Mouse (Mus musculus): ENCODE measurements around the gene Aqp3. TPM values are rescaled to one million over a fixed set of nuclear protein-coding genes. Genes with fewer than 3 reads are reported as not detected.
A peak's percentile ranks its signal among the peaks of the same experiment; 100 is the strongest.

Aqp3 gene
- polyA plus RNA-seq, 1 experiment from 2014 or later, result 15.7 TPM

DNA sequence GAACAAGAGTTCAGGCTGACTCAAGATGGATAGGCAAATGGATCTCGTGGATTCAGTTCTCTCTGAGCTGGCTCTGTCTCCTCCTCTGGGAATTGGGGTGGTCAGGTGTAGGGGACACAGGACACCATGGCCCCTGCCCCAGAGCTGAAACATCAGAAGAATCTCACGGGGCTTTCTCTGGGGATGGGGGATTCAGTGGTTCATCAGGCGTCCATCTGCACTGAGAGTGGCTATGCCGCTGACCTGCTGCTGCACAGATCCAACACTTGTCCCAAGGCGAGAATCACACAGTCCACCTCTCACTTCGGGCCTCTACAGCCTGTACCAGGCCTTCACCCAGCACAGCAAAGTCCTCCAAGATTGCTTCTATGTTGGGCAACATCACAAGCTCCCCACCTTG, 17.1 kb upstream of the Aqp3 start:
- H3K4me2 ChIP-seq, result no peak overlapping the region
- no peaks in the 10 kb centered on the region for H3K4me1 ChIP-seq (replicated peaks; ENCODE audit: control insufficient read depth, insufficient read depth, low read length)
- no peak for ATAC-seq (replicated peaks; ENCODE audit: low FRiP score)
- H3K27ac ChIP-seq (ENCODE audit: low read depth, low read length), result no peak overlapping the region
- no peak for DNase-seq (ENCODE audit: low spot score)
- no peaks in the 10 kb centered on the region for H3K9me3 ChIP-seq (ENCODE audit: control insufficient read depth, low read length)
- no peak overlapping the region for H3K9ac ChIP-seq (ENCODE audit: low read depth, low read length)
- H3K4me3 ChIP-seq (ENCODE audit: low read depth, low read length), result no peak overlapping the region
- 89% methylated on average over 6 of the region's 6 CpGs for WGBS
- H3K27me3 ChIP-seq (replicated peaks; ENCODE audit: control insufficient read depth, insufficient read depth, low read length), result no peaks in the 10 kb centered on the region
- H3K36me3 ChIP-seq (ENCODE audit: control insufficient read depth, insufficient read depth, low read length), result peaks cover 41% of the 10 kb centered on the region

DNA sequence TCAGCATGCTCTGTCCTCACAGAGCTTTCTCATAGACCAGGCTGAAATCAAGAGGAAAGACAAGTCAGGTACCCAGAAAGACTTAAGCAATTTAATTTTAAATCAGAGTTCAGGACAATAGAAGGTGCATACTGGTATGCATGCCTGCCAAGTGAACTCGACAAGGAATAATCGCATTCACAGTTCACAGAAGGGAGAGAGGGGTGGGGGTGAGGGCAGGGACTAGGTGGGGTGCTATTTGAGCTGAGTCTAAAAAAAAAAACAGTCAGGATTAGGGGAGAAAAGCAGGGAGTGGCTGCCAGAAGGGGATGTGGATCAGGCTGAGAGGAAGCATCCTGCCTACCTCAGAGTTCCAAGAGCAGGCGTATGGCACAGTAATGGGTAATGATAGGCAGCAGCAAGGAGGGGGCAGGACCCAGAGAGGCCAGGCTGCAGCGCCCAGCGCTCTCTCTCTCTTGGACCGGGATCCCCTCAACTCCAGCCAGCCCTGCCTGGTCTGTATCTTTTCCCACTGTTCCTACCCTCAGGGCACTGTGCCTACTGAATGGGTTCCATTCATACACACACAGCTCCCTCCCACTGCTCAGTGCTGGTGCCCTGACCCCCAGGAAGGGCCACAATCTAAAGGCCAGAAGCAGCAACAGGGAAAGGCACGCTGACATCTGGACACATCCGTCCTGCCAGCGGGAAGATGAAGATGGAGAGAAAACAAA, 16.5 kb upstream of the Aqp3 start:
- Histone ChIP-seq H3K4me3 (ENCODE audit: low read depth, low read length) (no peak overlapping the region), H3K4me2 (no peak overlapping the region), H3K9ac (ENCODE audit: low read depth, low read length) (no peak overlapping the region), H3K36me3 (ENCODE audit: control insufficient read depth, insufficient read depth, low read length) (peaks cover 36% of the 10 kb centered on the region), H3K9me3 (ENCODE audit: control insufficient read depth, low read length) (no peaks in the 10 kb centered on the region), H3K4me1 (replicated peaks; ENCODE audit: control insufficient read depth, insufficient read depth, low read length) (no peaks in the 10 kb centered on the region), H3K27ac (ENCODE audit: low read depth, low read length) (no peak overlapping the region), H3K27me3 (replicated peaks; ENCODE audit: control insufficient read depth, insufficient read depth, low read length) (no peaks in the 10 kb centered on the region)
- ATAC-seq (replicated peaks; ENCODE audit: low FRiP score), result no peak
- 91% methylated on average over 9 of the region's 9 CpGs for WGBS
- DNase-seq (ENCODE audit: low spot score), result no peak

GRCm38 (mm10) chr4:41108717-41109425, 10.9 kb upstream of the Aqp3 start:
- DNase-seq (ENCODE audit: low spot score) (no peak), ATAC-seq (replicated peaks; ENCODE audit: low FRiP score) (no peak)
- no peaks in the 10 kb centered on the region for H3K9me3 ChIP-seq (ENCODE audit: control insufficient read depth, low read length)
- H3K4me2 ChIP-seq, result no peak overlapping the region
- H3K36me3 ChIP-seq (ENCODE audit: control insufficient read depth, insufficient read depth, low read length), result no peaks in the 10 kb centered on the region
- WGBS, result 60% methylated on average over 10 of the region's 10 CpGs
- H3K27ac ChIP-seq (ENCODE audit: low read depth, low read length), result no peak overlapping the region
- no peak overlapping the region for H3K4me3 ChIP-seq (ENCODE audit: low read depth, low read length)
- no peak overlapping the region for H3K9ac ChIP-seq (ENCODE audit: low read depth, low read length)
- no peaks in the 10 kb centered on the region for H3K27me3 ChIP-seq (replicated peaks; ENCODE audit: control insufficient read depth, insufficient read depth, low read length)
- no peaks in the 10 kb centered on the region for H3K4me1 ChIP-seq (replicated peaks; ENCODE audit: control insufficient read depth, insufficient read depth, low read length)

- H3K27me3 ChIP-seq (replicated peaks; ENCODE audit: control insufficient read depth, insufficient read depth, low read length), result no peaks in the 10 kb centered on the region
- no peak overlapping the region for H3K4me2 ChIP-seq
- H3K36me3 ChIP-seq (ENCODE audit: control insufficient read depth, insufficient read depth, low read length), result no peaks in the 10 kb centered on the region
- no peak overlapping the region for H3K9ac ChIP-seq (ENCODE audit: low read depth, low read length)
- H3K27ac ChIP-seq (ENCODE audit: low read depth, low read length), result no peak overlapping the region
- no peaks in the 10 kb centered on the region for H3K4me1 ChIP-seq (replicated peaks; ENCODE audit: control insufficient read depth, insufficient read depth, low read length)
- DNase-seq (ENCODE audit: low spot score), result no peak
- WGBS, result 59% methylated on average over 4 of the region's 4 CpGs
- ATAC-seq (replicated peaks; ENCODE audit: low FRiP score), result no peak
- no peaks in the 10 kb centered on the region for H3K9me3 ChIP-seq (ENCODE audit: control insufficient read depth, low read length)
- no peak overlapping the region for H3K4me3 ChIP-seq (ENCODE audit: low read depth, low read length)
These were observed 9.5 kb upstream of the Aqp3 start for GRCm38 (mm10) chr4:41107440-41107839.

- Histone ChIP-seq H3K4me3 (ENCODE audit: low read depth, low read length) (no peak overlapping the region), H3K9me3 (ENCODE audit: control insufficient read depth, low read length) (no peaks in the 10 kb centered on the region), H3K27me3 (replicated peaks; ENCODE audit: control insufficient read depth, insufficient read depth, low read length) (peaks cover 20% of the 10 kb centered on the region), H3K36me3 (ENCODE audit: control insufficient read depth, insufficient read depth, low read length) (no peaks in the 10 kb centered on the region), H3K27ac (ENCODE audit: low read depth, low read length) (no peak overlapping the region), H3K4me1 (replicated peaks; ENCODE audit: control insufficient read depth, insufficient read depth, low read length) (peaks cover 9% of the 10 kb centered on the region), H3K4me2 (no peak overlapping the region), H3K9ac (ENCODE audit: low read depth, low read length) (no peak overlapping the region)
- ATAC-seq (replicated peaks; ENCODE audit: low FRiP score) (no peak), DNase-seq (ENCODE audit: low spot score) (no peak)
These were observed 4.9 kb upstream of the Aqp3 start for GRCm38 (mm10) chr4:41102901-41103300.

DNA sequence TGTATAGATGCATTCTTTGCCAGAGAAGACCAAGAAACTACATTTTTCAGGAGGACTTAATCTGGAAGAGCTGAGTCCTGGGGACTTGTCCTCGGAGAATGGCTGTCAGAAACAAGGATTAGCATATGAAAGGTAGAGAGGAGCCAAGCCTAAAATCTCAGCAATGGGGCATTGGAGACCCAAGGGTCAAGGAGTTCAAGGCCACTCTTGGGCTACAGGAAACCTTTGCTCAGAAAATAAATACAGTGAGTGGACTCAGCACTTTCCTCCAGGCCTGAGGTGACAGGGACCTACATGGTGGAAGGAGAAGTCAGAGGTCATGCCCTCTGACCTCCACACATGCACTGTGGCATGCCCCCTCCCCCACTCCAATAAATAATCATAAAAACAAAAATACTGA, 3.0 kb upstream of the Aqp3 start:
- Histone ChIP-seq H3K4me2 (no peak overlapping the region), H3K36me3 (ENCODE audit: control insufficient read depth, insufficient read depth, low read length) (no peaks in the 10 kb centered on the region), H3K9me3 (ENCODE audit: control insufficient read depth, low read length) (no peaks in the 10 kb centered on the region), H3K27me3 (replicated peaks; ENCODE audit: control insufficient read depth, insufficient read depth, low read length) (peaks cover 34% of the 10 kb centered on the region), H3K4me3 (ENCODE audit: low read depth, low read length) (no peak overlapping the region), H3K27ac (ENCODE audit: low read depth, low read length) (no peak overlapping the region), H3K9ac (ENCODE audit: low read depth, low read length) (no peak overlapping the region), H3K4me1 (replicated peaks; ENCODE audit: control insufficient read depth, insufficient read depth, low read length) (peaks cover 28% of the 10 kb centered on the region)
- no peak for DNase-seq (ENCODE audit: low spot score)
- ATAC-seq (replicated peaks; ENCODE audit: low FRiP score), result no peak
- 52% methylated on average over 1 of the region's 1 CpGs for WGBS

- Histone ChIP-seq H3K4me2 (peak overlapping the region; percentile 91), H3K9ac (ENCODE audit: low read depth, low read length) (peak overlapping the region; percentile 66), H3K4me1 (replicated peaks; ENCODE audit: control insufficient read depth, insufficient read depth, low read length) (peaks cover 33% of the 10 kb centered on the region), H3K9me3 (ENCODE audit: control insufficient read depth, low read length) (no peaks in the 10 kb centered on the region), H3K36me3 (ENCODE audit: control insufficient read depth, insufficient read depth, low read length) (no peaks in the 10 kb centered on the region), H3K4me3 (ENCODE audit: low read depth, low read length) (peak overlapping the region; percentile 56), H3K27ac (ENCODE audit: low read depth, low read length) (no peak overlapping the region), H3K27me3 (replicated peaks; ENCODE audit: control insufficient read depth, insufficient read depth, low read length) (peaks cover 36% of the 10 kb centered on the region)
- ATAC-seq (replicated peaks; ENCODE audit: low FRiP score), result no peak
- DNase-seq (ENCODE audit: low spot score), result no peak
- 22% methylated on average over 11 of the region's 11 CpGs for WGBS
These were observed 581 bp upstream of the Aqp3 start for GRCm38 (mm10) chr4:41098577-41098951.

- Histone ChIP-seq H3K9ac (ENCODE audit: low read depth, low read length) (peak overlapping the region; percentile 66), H3K9me3 (ENCODE audit: control insufficient read depth, low read length) (no peaks in the 10 kb centered on the region), H3K36me3 (ENCODE audit: control insufficient read depth, insufficient read depth, low read length) (no peaks in the 10 kb centered on the region), H3K4me2 (peak overlapping the region; percentile 91), H3K27me3 (replicated peaks; ENCODE audit: control insufficient read depth, insufficient read depth, low read length) (peaks cover 36% of the 10 kb centered on the region), H3K4me1 (replicated peaks; ENCODE audit: control insufficient read depth, insufficient read depth, low read length) (peaks cover 33% of the 10 kb centered on the region), H3K4me3 (ENCODE audit: low read depth, low read length) (peak overlapping the region; percentile 56), H3K27ac (ENCODE audit: low read depth, low read length) (no peak overlapping the region)
- no peak for DNase-seq (ENCODE audit: low spot score)
- WGBS, result 47% methylated on average over 13 of the region's 13 CpGs
- no peak for ATAC-seq (replicated peaks; ENCODE audit: low FRiP score)
These were observed 602 bp downstream of the Aqp3 start for GRCm38 (mm10) chr4:41097381-41097780.

DNA sequence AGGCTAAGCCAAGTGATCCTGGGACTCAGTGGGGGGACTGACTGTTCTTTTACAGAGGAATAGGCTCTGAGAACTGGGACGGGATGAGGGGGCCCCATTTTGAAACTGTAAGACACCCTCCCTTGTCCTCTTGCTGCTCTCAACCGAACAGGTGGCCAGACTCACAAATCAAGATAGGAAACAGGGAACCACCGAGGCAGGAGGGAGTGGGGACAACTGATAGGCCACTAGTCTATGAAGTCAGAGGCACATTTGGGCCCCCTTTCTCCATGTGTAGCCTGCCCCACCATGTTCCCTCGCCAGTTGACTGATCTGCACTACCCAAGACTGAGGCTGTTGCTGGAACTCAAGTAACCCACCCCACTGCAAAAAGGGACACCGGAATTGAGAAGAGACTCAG, 1.2 kb downstream of the Aqp3 start:
- H3K9ac ChIP-seq (ENCODE audit: low read depth, low read length), result peak overlapping the region; percentile 66
- no peak for DNase-seq (ENCODE audit: low spot score)
- H3K27me3 ChIP-seq (replicated peaks; ENCODE audit: control insufficient read depth, insufficient read depth, low read length), result peaks cover 36% of the 10 kb centered on the region
- peaks cover 33% of the 10 kb centered on the region for H3K4me1 ChIP-seq (replicated peaks; ENCODE audit: control insufficient read depth, insufficient read depth, low read length)
- H3K9me3 ChIP-seq (ENCODE audit: control insufficient read depth, low read length), result no peaks in the 10 kb centered on the region
- H3K27ac ChIP-seq (ENCODE audit: low read depth, low read length), result no peak overlapping the region
- no peaks in the 10 kb centered on the region for H3K36me3 ChIP-seq (ENCODE audit: control insufficient read depth, insufficient read depth, low read length)
- 37% methylated on average over 5 of the region's 5 CpGs for WGBS
- peak overlapping the region; percentile 91 for H3K4me2 ChIP-seq
- ATAC-seq (replicated peaks; ENCODE audit: low FRiP score), result peak; percentile 78
- H3K4me3 ChIP-seq (ENCODE audit: low read depth, low read length), result peak overlapping the region; percentile 56

Measured in liver, embryonic 11.5 days (tissue).